Mouse (Mus musculus) layer of hippocampus, adult 18-20 months (tissue): ENCODE measurements at regions not wholly inside any gene's neighbourhood (a gene's known extent, or its start where the extent isn't known, plus 50 kb on each side); places are given as distances from the start of the nearest gene placed in this dataset.

Source experiments
- DNase-seq, 2 experiments: peaks; one replicate each; pipeline ENCODE4 v3.0.0; 2022; ENCODE audit warnings: low spot score in 2 of 2

DNA sequence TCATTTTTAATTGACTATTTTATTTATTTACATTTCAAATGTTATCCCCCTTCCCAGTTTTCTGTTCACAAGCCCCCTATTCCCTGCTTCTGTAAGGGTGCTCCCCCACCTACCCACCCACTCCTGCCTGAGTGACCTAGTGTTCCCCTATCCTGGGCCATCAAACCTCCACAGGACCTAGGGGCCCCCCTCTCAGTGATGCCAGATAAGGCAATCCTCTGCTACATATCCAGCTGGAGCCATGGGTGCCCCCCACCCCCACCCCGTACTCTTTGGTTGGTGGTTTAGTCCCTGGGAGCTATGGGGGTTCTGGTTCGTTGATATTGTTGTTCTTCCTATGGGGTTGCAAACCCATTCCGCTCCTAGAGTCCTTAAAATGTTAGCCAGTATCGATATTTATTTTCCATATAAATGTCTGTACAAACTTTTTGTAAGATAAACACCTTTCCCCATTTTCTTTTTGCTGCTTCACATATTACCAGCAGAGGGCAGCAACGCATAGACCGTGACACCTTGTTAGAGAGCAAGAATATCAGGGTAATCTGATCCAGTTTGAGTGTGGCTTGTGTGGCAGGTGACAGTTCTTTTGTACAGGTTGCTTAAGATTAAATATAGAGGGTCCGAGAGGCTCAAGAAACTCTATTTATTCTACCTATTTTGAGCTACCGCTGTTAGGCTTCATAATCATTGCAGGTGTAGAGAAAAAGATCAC lies 177.2 kb upstream of the Scn7a start:
- peak; percentile 11 to 66 for DNase-seq

GRCm38 (mm10) chr2:66941188-66941587 lies 156.5 kb upstream of the Scn7a start:
- no peak for DNase-seq

DNA sequence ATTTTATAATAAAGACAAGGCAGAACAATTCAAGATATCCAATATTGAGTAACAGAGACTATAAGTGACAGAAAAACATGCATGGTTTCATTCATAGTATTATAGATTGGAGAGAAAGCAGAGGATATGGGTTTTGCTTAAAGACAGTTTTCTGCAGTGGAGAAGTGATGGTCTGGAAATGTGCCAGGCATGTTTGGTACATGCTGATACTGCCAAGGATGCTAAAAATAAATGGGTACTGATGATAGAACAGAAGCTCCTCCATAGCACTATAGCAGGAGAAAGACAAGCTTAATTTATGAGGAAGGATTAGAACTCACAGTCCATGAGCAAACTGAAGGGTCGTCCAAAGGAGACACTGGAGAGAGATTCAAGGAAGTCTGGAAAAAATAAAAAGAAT lies 113.3 kb upstream of the Scn7a start:
- DNase-seq = peak; percentile 10 to 64

DNA sequence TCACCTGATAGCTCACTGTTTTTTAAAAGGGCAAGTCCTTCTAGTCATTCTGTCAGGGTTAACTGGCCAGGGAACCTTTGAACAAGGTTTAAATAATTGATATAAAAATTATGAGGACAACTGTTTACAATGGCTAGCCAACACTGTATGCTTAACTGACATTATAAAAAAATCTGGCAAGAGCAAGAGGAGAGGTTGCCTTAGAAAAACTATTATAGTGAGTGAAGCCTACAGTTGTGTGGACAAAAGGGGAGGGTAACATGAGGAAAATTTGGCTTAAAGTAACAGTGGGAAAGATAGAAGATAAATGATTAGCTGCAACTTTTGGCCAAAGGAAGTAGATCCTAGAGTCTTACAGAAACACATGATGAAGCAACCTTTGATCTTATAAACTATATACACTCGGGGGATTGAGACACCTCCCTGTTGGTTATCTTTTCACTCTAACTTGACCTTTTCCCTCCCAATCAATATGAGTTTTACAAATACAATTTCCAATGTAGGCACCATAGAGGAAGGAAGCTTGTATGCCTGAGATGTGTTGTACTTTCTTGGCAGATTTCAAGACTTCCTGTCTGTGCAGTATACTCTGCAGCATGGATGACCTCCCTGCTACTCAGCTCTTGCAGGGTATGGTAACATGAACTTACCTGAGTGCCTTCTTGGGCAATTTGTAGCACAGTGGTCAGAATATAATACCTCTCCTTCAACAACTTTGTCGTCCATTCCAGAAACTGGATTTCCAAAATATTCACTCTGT lies 82.9 kb upstream of the Scn7a start:
- no peak for DNase-seq
